In genomic region chr5:88981243-88982014, GRCm38 (mm10) we compare ENCODE assay signal across 11 mouse cellular contexts.
DNase-seq lines count a peak whose midpoint lies in the region; ATAC-seq and TF ChIP-seq lines count a peak whose summit lies in the region.
"Had no signal": no experiment of that assay in that cellular context is flagged by ENCODE, and none has a peak within 500 bp of the region (broad histone marks: within the 10 kb centered on the region; RNA-seq: fewer than 3 reads in every experiment).

No protein-coding gene starts in this region.

- no peak overlapping the region for H3K9ac ChIP-seq in kidney, embryonic 14.5 days (ENCODE audit: low read depth, low read length)
- H3K9ac ChIP-seq in MEL (ENCODE audit: control insufficient read depth, low read depth, low read length, poor library complexity, severe bottlenecking) = peak overlapping the region; percentile 30; the same call in 1 of the 2 replicates
- no peak overlapping the region for H3K9ac ChIP-seq in liver, embryonic 14.5 days (replicated peaks)
- H3K9ac ChIP-seq: embryonic facial prominence, embryonic 12.5 days; hindbrain, embryonic 12.5 days; neural tube, embryonic 12.5 days had no signal

- H3K4me2 ChIP-seq in kidney, embryonic 14.5 days (replicated peaks; ENCODE audit: low read depth, low read length) = no peak overlapping the region; the same call in 1 of the 2 replicates
- peak overlapping the region; percentile 25 for H3K4me2 ChIP-seq in liver, embryonic 14.5 days (ENCODE audit: low read depth)
- H3K4me2 ChIP-seq: embryonic facial prominence, embryonic 12.5 days; hindbrain, embryonic 12.5 days; neural tube, embryonic 12.5 days had no signal

- TF ChIP-seq POLR2A in MEL (IDR thresholded peaks at IDR 0.05; ENCODE audit: control insufficient read depth in 1 of 2, insufficient read depth in 1 of 2, low read depth in 1 of 2, low read length in 2 of 2, poor library complexity in 1 of 2) = no peak
- no peak for TF ChIP-seq POLR2A in embryonic fibroblast, embryonic 13.5 days (IDR thresholded peaks at IDR 0.05; ENCODE audit: low read depth, low read length)

- H3K36me3 ChIP-seq in kidney, embryonic 14.5 days (ENCODE audit: control insufficient read depth, insufficient read depth, low read length) = no peaks in the 10 kb centered on the region
- H3K36me3 ChIP-seq in MEL (ENCODE audit: control insufficient read depth in 1 of 2, insufficient read depth in 2 of 2, low read length in 2 of 2) = peaks cover 0 to 22% of the 10 kb centered on the region in 2 experiments; a peak in 2 of 4 replicates
- H3K36me3 ChIP-seq in liver, embryonic 14.5 days (replicated peaks; ENCODE audit: control insufficient read depth, insufficient read depth, low read depth) = no peaks in the 10 kb centered on the region
- H3K36me3 ChIP-seq: embryonic facial prominence, embryonic 12.5 days; G1E; hindbrain, embryonic 12.5 days; neural tube, embryonic 12.5 days had no signal

- H3K4me3 ChIP-seq in kidney, embryonic 14.5 days (ENCODE audit: low read length) = no peak overlapping the region
- H3K4me3 ChIP-seq in MEL (ENCODE audit: control insufficient read depth in 1 of 2, insufficient read depth in 1 of 2, low read depth in 2 of 2, low read length in 2 of 2) = peak overlapping the region in 1 of 2 experiments; percentile 3; a peak in 2 of 4 replicates
- no peak overlapping the region for H3K4me3 ChIP-seq in embryonic fibroblast, embryonic 13.5 days (ENCODE audit: insufficient read depth, low read length)
- H3K4me3 ChIP-seq in liver, embryonic 14.5 days (ENCODE audit: insufficient read depth in 1 of 2, low read depth in 2 of 2, low read length in 2 of 2) = no peak overlapping the region
- H3K4me3 ChIP-seq: embryonic facial prominence, embryonic 12.5 days; hindbrain, embryonic 12.5 days; neural tube, embryonic 12.5 days had no signal

- no peaks in the 10 kb centered on the region for H3K79me2 ChIP-seq in MEL (ENCODE audit: control insufficient read depth, insufficient read depth, low read length, poor library complexity)

- ATAC-seq in kidney, embryonic 14.5 days (ENCODE audit: low FRiP score, low TSS enrichment) = peak; percentile 76; the same call in 1 of the 2 replicates
- peak; percentile 86 for ATAC-seq in liver, embryonic 14.5 days (ENCODE audit: insufficient read depth)

- peaks cover 4% of the 10 kb centered on the region; the same call in 1 of the 2 replicates for H3K4me1 ChIP-seq in kidney, embryonic 14.5 days (ENCODE audit: control insufficient read depth, insufficient read depth, low read length)
- peaks cover 9 to 13% of the 10 kb centered on the region in 2 experiments for H3K4me1 ChIP-seq in MEL (ENCODE audit: control insufficient read depth in 1 of 2, insufficient read depth in 2 of 2, low read length in 2 of 2)
- H3K4me1 ChIP-seq in embryonic fibroblast, embryonic 13.5 days (ENCODE audit: control insufficient read depth, insufficient read depth, low read length) = peaks cover 10% of the 10 kb centered on the region
- peaks cover 7 to 29% of the 10 kb centered on the region in 2 experiments for H3K4me1 ChIP-seq in liver, embryonic 14.5 days (replicated peaks; ENCODE audit: control insufficient read depth in 2 of 2, insufficient read depth in 2 of 2, low read length in 1 of 2)
- H3K4me1 ChIP-seq: embryonic facial prominence, embryonic 12.5 days; hindbrain, embryonic 12.5 days; neural tube, embryonic 12.5 days had no signal

- WGBS in kidney, embryonic 14.5 days = 13% methylated on average over 8 of the region's 8 CpGs
- WGBS in liver, embryonic 14.5 days (ENCODE audit: insufficient replicate concordance) = 10% methylated on average over 8 of the region's 8 CpGs

- no peaks in the 10 kb centered on the region; the same call in 1 of the 2 replicates for H3K9me3 ChIP-seq in kidney, embryonic 14.5 days (ENCODE audit: control insufficient read depth, low read length)
- no peaks in the 10 kb centered on the region for H3K9me3 ChIP-seq in MEL (replicated peaks; ENCODE audit: insufficient read depth, low read length)
- no peaks in the 10 kb centered on the region for H3K9me3 ChIP-seq in liver, embryonic 14.5 days (ENCODE audit: control insufficient read depth, low read length)
- H3K9me3 ChIP-seq: embryonic facial prominence, embryonic 12.5 days; hindbrain, embryonic 12.5 days; neural tube, embryonic 12.5 days had no signal

- no peaks in the 10 kb centered on the region for H3K27me3 ChIP-seq in kidney, embryonic 14.5 days (ENCODE audit: control insufficient read depth, insufficient read depth, low read length)
- no peaks in the 10 kb centered on the region for H3K27me3 ChIP-seq in MEL (ENCODE audit: control insufficient read depth in 1 of 2, insufficient read depth in 2 of 2, low read length in 2 of 2)
- H3K27me3 ChIP-seq in liver, embryonic 14.5 days (ENCODE audit: control insufficient read depth, insufficient read depth, low read length) = no peaks in the 10 kb centered on the region
- H3K27me3 ChIP-seq: embryonic facial prominence, embryonic 12.5 days; hindbrain, embryonic 12.5 days; neural tube, embryonic 12.5 days had no signal

- TF ChIP-seq EP300 in MEL (IDR thresholded peaks at IDR 0.05; ENCODE audit: low read depth in 1 of 2, low read length in 2 of 2) = peak; percentile 90 to 91
- TF ChIP-seq EP300 in liver, embryonic 14.5 days (IDR thresholded peaks at IDR 0.05; ENCODE audit: low read depth) = peak; percentile 38; the same call in 1 of the 2 replicates

- TF ChIP-seq RAD21 in MEL (IDR thresholded peaks at IDR 0.05; ENCODE audit: low read depth, low read length) = no peak

- peak overlapping the region; percentile 59; the same call in 1 of the 2 replicates for H3K27ac ChIP-seq in kidney, embryonic 14.5 days (ENCODE audit: low read depth, low read length)
- H3K27ac ChIP-seq in MEL (ENCODE audit: control insufficient read depth, low read depth, low read length) = peak overlapping the region; percentile 78
- H3K27ac ChIP-seq in embryonic fibroblast, embryonic 13.5 days (ENCODE audit: insufficient read depth, low read length) = peak overlapping the region; percentile 22
- no peak overlapping the region for H3K27ac ChIP-seq in liver, embryonic 14.5 days
- H3K27ac ChIP-seq: embryonic facial prominence, embryonic 12.5 days; hindbrain, embryonic 12.5 days; neural tube, embryonic 12.5 days had no signal

- DNase-seq in kidney, postnatal 25 days = no peak
- peak; percentile 92 for DNase-seq in MEL (ENCODE audit: low read depth, low spot score)
- peak; percentile 40 to 44 (median 44) for DNase-seq in liver, embryonic 14.5 days (ENCODE audit: low read depth in 3 of 3, low spot score in 3 of 3)
- DNase-seq in left cerebral cortex, adult 11 months (ENCODE audit: low spot score) = no peak
- no peak for DNase-seq in cerebellum, postnatal 25 days

- no peak for TF ChIP-seq CTCF in MEL (IDR thresholded peaks at IDR 0.05 in 2 of 3, conservative IDR thresholded peaks at IDR 0.05 in 1 of 3; ENCODE audit: control insufficient read depth in 1 of 3, insufficient read depth in 1 of 3, low read depth in 2 of 3, low read length in 3 of 3, poor library complexity in 1 of 3, severe bottlenecking in 1 of 3)
- no peak for TF ChIP-seq CTCF in embryonic fibroblast, embryonic 13.5 days (IDR thresholded peaks at IDR 0.05; ENCODE audit: borderline replicate concordance, insufficient read depth, low read length)
- TF ChIP-seq CTCF in liver, embryonic 14.5 days (IDR thresholded peaks at IDR 0.05; ENCODE audit: low read depth) = no peak

TF ChIP-seq in MEL, 35 proteins besides CTCF, POLR2A, EP300 and RAD21:
- TF ChIP-seq CHD2 (IDR thresholded peaks at IDR 0.05; ENCODE audit: low read length) = no peak
- peak; percentile 100 for TF ChIP-seq ETS1 (IDR thresholded peaks at IDR 0.05; ENCODE audit: low read depth, low read length)
- peak; percentile 86 for TF ChIP-seq RCOR1 (IDR thresholded peaks at IDR 0.05; ENCODE audit: low read depth, low read length)
- peak; percentile 96 for TF ChIP-seq GATA1 (IDR thresholded peaks at IDR 0.05; ENCODE audit: low read depth, low read length)
- no peak for TF ChIP-seq POLR2AphosphoS2 (IDR thresholded peaks at IDR 0.05; ENCODE audit: low read length)
- no peak for TF ChIP-seq MAZ (IDR thresholded peaks at IDR 0.05; ENCODE audit: low read depth, low read length)
- peak; percentile 86 for TF ChIP-seq MEF2A (IDR thresholded peaks at IDR 0.05; ENCODE audit: extremely low read depth, insufficient replicate concordance, low read depth, low read length, poor library complexity, severe bottlenecking)
- TF ChIP-seq ZKSCAN1 (IDR thresholded peaks at IDR 0.05; ENCODE audit: low read depth, low read length) = no peak
- no peak for TF ChIP-seq GABPA (IDR thresholded peaks at IDR 0.05; ENCODE audit: low read depth, low read length)
- peak; percentile 92 for TF ChIP-seq TCF12 (IDR thresholded peaks at IDR 0.05; ENCODE audit: low read depth, low read length)
- TF ChIP-seq SIN3A (IDR thresholded peaks at IDR 0.05; ENCODE audit: low read length) = peak; percentile 50; the same call in 1 of the 2 replicates
- TF ChIP-seq SMC3 (IDR thresholded peaks at IDR 0.05; ENCODE audit: low read depth, low read length) = no peak
- TF ChIP-seq MAFK (IDR thresholded peaks at IDR 0.05; ENCODE audit: borderline replicate concordance, low read depth, low read length) = peak; percentile 79; the same call in 1 of the 2 replicates
- peak; percentile 85 for TF ChIP-seq TAL1 (IDR thresholded peaks at IDR 0.05; ENCODE audit: low read length)
- TF ChIP-seq TBP (IDR thresholded peaks at IDR 0.05; ENCODE audit: low read depth, low read length) = peak; percentile 90
- TF ChIP-seq ZNF384 (IDR thresholded peaks at IDR 0.05; ENCODE audit: low read depth, low read length) = no peak

Comparison
In these comparisons a context has a peak if more than half of its experiments do, and no peak if none do; other contexts are left out.
1. DNase-seq: peak in MEL (single experiment) and liver, embryonic 14.5 days (3 of 3); none in kidney, postnatal 25 days (0 of 2), left cerebral cortex, adult 11 months (single experiment) and cerebellum, postnatal 25 days (0 of 2).